Mouse (Mus musculus) MEL (cell line): Measurements from ENCODE around the gene Lama5.

Experiments
- CTCF ChIP-seq, 3 experiments: IDR thresholded peaks in 2 of 3; conservative IDR thresholded peaks in 1 of 3; 2 replicates each; pipeline ENCODE4 v1.5.1; 2011 to 2012; ENCODE audit warnings: low read length in 3 of 3, low read depth in 2 of 3, mild to moderate bottlenecking in 2 of 3, improper control_type of control experiment in 1 of 3, inconsistent platforms in 1 of 3, mixed read lengths in 1 of 3, moderate library complexity in 1 of 3; ENCODE audit not compliant: control insufficient read depth in 1 of 3, insufficient read depth in 1 of 3, poor library complexity in 1 of 3, severe bottlenecking in 1 of 3
- EP300 ChIP-seq, 2 experiments: IDR thresholded peaks; 2 replicates each; pipeline ENCODE4 v1.6.1; 2011; ENCODE audit warnings: improper control_type of control experiment in 2 of 2, low read length in 2 of 2, low read depth in 1 of 2, mild to moderate bottlenecking in 1 of 2
- KAT2A ChIP-seq: conservative IDR thresholded peaks from 2 replicates; pipeline ENCODE4 v1.6.1; 2012; ENCODE audit warnings: low read depth, low read length, improper control_type of control experiment, inconsistent platforms
- POLR2A ChIP-seq, 2 experiments: IDR thresholded peaks; 2 replicates each; pipeline ENCODE4 v1.6.1; 2011 to 2012; ENCODE audit warnings: low read length in 2 of 2, mild to moderate bottlenecking in 2 of 2, control low read depth in 1 of 2, improper control_type of control experiment in 1 of 2, low read depth in 1 of 2, moderate library complexity in 1 of 2; ENCODE audit not compliant: control insufficient read depth in 1 of 2, insufficient read depth in 1 of 2, poor library complexity in 1 of 2
- RCOR1 ChIP-seq: IDR thresholded peaks from 2 replicates; pipeline ENCODE4 v1.6.1; 2012; ENCODE audit warnings: low read depth, mild to moderate bottlenecking, inconsistent platforms, low read length, improper control_type of control experiment
- SMC3 ChIP-seq: IDR thresholded peaks from 2 replicates; pipeline ENCODE4 v1.6.1; 2011; ENCODE audit warnings: low read depth, low read length, improper control_type of control experiment
- USF1 ChIP-seq: IDR thresholded peaks from 2 replicates; pipeline ENCODE4 v1.6.1; 2014; ENCODE audit warnings: low read depth, mild to moderate bottlenecking, inconsistent platforms, low read length, improper control_type of control experiment, moderate library complexity
- USF2 ChIP-seq, 2 experiments: IDR thresholded peaks; 2 replicates each; pipeline ENCODE4 v1.6.1; 2011 to 2012; ENCODE audit warnings: improper control_type of control experiment in 2 of 2, low read length in 2 of 2, borderline replicate concordance in 1 of 2, inconsistent platforms in 1 of 2, low read depth in 1 of 2, mild to moderate bottlenecking in 1 of 2; ENCODE audit not compliant: insufficient read depth in 1 of 2

DNA sequence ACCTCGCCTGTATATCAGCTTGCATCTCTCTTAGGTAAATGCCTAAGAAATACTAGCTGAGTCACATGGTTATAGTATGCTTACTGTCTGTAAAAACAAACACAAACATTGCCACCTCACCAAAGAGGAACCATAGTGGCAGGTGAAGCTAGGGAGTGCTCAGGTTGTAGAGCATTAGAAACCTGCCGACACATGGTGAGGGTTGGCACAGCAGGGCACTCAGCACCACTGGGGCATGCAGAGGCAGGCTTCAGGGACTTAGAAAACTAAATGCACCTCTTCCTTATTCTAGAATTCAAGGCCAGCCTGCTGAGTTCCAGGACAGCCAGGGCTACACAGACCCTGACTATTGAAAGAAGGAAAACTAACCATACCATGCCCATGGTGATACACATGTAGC is 58.8 kb downstream of the Lama5 start:
- TF ChIP-seq CTCF (IDR thresholded peaks at IDR 0.05 in 2 of 3, conservative IDR thresholded peaks at IDR 0.05 in 1 of 3; ENCODE audit: control insufficient read depth in 1 of 3, insufficient read depth in 1 of 3, low read depth in 2 of 3, low read length in 3 of 3, poor library complexity in 1 of 3, severe bottlenecking in 1 of 3) = no peak
- no peak for TF ChIP-seq POLR2A (IDR thresholded peaks at IDR 0.05; ENCODE audit: control insufficient read depth in 1 of 2, insufficient read depth in 1 of 2, low read depth in 1 of 2, low read length in 2 of 2, poor library complexity in 1 of 2)
- no peak for TF ChIP-seq USF2 (IDR thresholded peaks at IDR 0.05; ENCODE audit: borderline replicate concordance in 1 of 2, insufficient read depth in 1 of 2, low read depth in 1 of 2, low read length in 2 of 2)
- TF ChIP-seq RCOR1 = no peak
- TF ChIP-seq SMC3 = no peak
- no peak for TF ChIP-seq USF1
- no peak for TF ChIP-seq EP300 (IDR thresholded peaks at IDR 0.05; ENCODE audit: low read depth in 1 of 2, low read length in 2 of 2)
- TF ChIP-seq KAT2A = no peak
